Mouse (Mus musculus): ENCODE measurements at regions not wholly inside any gene's neighbourhood (a gene's known extent, or its start where the extent isn't known, plus 50 kb on each side); places are given as distances from the start of the nearest gene placed in this dataset.

- no peak for TF ChIP-seq POLR2AphosphoS2 (IDR thresholded peaks at IDR 0.05; ENCODE audit: low read depth, low read length)
- TF ChIP-seq MAFK (IDR thresholded peaks at IDR 0.05; ENCODE audit: insufficient replicate concordance, low read length) = no peak
- no peak for TF ChIP-seq ELF1 (IDR thresholded peaks at IDR 0.05; ENCODE audit: low read depth, low read length)
- no peak for TF ChIP-seq HCFC1 (IDR thresholded peaks at IDR 0.05; ENCODE audit: low read depth, low read length)
- no peak for TF ChIP-seq BHLHE40 (IDR thresholded peaks at IDR 0.05; ENCODE audit: low read depth, low read length)
- TF ChIP-seq ZKSCAN1 (IDR thresholded peaks at IDR 0.05; ENCODE audit: borderline replicate concordance, low read depth, low read length) = no peak
- no peak for TF ChIP-seq JUND (conservative IDR thresholded peaks at IDR 0.05; ENCODE audit: low read depth, low read length)
Observed at GRCm38 (mm10) chr12:94470981-94471380, 1221.0 kb upstream of the Flrt2 start.
